Mouse (Mus musculus) embryonic fibroblast, embryonic 13.5 days (primary cell): ENCODE data around the gene Gm20422. TPM values are rescaled to one million over a fixed set of nuclear protein-coding genes. Genes with fewer than 3 reads are reported as not detected.

Experiments used
- H3K27ac ChIP-seq: 2 replicates; pipeline ENCODE4 v1.5.1; 2012; ENCODE audit warnings: low read length, control low read depth, inconsistent platforms; ENCODE audit not compliant: insufficient read depth
- H3K4me1 ChIP-seq: 2 replicates; pipeline ENCODE4 v1.6.1; 2011; ENCODE audit warnings: low read length; ENCODE audit not compliant: control insufficient read depth, insufficient read depth
- H3K4me3 ChIP-seq: 2 replicates; pipeline ENCODE4 v1.5.1; 2011; ENCODE audit warnings: mild to moderate bottlenecking, control low read depth, low read length; ENCODE audit not compliant: insufficient read depth
- CTCF ChIP-seq: IDR thresholded peaks from 2 replicates; pipeline ENCODE4 v1.5.1; 2011; ENCODE audit warnings: mild to moderate bottlenecking, control low read depth, low read length, moderate library complexity, borderline replicate concordance; ENCODE audit not compliant: insufficient read depth
- POLR2A ChIP-seq: IDR thresholded peaks from 2 replicates; pipeline ENCODE4 v1.6.1; 2011; ENCODE audit warnings: low read depth, mild to moderate bottlenecking, control low read depth, low read length, moderate library complexity
- polyA plus RNA-seq: library from polyadenylated mRNA; stranded (reverse); fragments of >200 nt; gene quantifications from 2 replicates; pipeline ENCODE4 v1.2.4, GENCODE M21; 2011; ENCODE audit warnings: low read depth; ENCODE audit not compliant: missing spikeins, insufficient read length

The Gm20422 gene
- polyA plus RNA-seq, 1 experiment = 1.3 TPM

DNA sequence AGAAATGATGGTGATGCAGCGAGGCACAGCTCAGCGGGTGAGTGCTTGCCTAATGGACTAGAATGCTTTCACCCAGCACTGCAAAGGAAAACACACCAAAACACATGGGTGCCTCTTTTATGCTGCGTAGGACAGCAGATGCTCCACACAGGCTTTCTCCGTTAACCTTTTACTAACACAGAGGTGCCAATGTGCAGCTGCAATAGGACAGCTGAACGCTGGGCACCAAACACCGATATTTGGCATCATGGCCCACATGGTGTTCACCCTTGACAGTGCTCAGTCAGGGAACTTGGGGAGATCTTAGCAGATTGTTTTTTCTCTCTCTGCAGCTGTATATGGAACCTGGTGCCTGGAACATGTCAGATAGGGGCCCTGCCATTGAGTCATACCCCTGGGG is 20.2 kb upstream of the Gm20422 start:
- Histone ChIP-seq H3K27ac (no peak overlapping the region), H3K4me1 (peaks cover 7% of the 10 kb centered on the region; the same call in 1 of the 2 replicates), H3K4me3 (no peak overlapping the region)
- TF ChIP-seq CTCF (no peak), POLR2A (no peak)

DNA sequence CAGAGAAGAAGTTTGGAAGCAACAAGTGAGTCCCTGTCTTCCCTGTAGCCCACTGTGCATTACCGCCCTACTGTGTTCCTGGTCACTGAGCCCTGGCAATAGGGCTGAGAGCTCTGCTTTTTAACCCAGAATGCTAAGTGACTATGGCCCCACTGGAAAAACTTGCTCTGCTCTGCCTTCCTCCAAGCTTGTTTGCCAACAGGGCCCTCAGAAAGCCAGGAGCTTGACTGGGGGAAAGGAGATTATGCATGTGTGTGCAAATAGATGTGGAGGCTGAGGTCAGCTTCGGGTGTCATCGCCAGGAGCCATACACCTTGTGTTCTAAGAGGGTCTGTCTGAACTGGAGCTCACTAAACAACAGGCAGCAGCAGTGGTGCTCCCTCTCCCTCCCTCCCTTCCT is 19.4 kb upstream of the Gm20422 start:
- Histone ChIP-seq H3K4me1 (peaks cover 7% of the 10 kb centered on the region; the same call in 1 of the 2 replicates), H3K27ac (no peak overlapping the region), H3K4me3 (no peak overlapping the region)
- TF ChIP-seq POLR2A (no peak), CTCF (no peak)

- peaks cover 7% of the 10 kb centered on the region; the same call in 1 of the 2 replicates for H3K4me1 ChIP-seq
- H3K4me3 ChIP-seq = no peak overlapping the region
- TF ChIP-seq POLR2A = no peak
- no peak overlapping the region for H3K27ac ChIP-seq
Measured at GRCm38 (mm10) chr8:69793666-69794065, 19.0 kb upstream of the Gm20422 start.

GRCm38 (mm10) chr8:69791415-69792068 is 16.9 kb upstream of the Gm20422 start:
- Histone ChIP-seq H3K4me3 (peak overlapping the region; percentile 86), H3K27ac (no peak overlapping the region), H3K4me1 (peaks cover 7% of the 10 kb centered on the region; the same call in 1 of the 2 replicates)
- TF ChIP-seq CTCF (no peak), POLR2A (no peak)

- H3K4me1 ChIP-seq = peaks cover 7% of the 10 kb centered on the region; the same call in 1 of the 2 replicates
- TF ChIP-seq POLR2A (peak; percentile 85), CTCF (no peak)
- H3K4me3 ChIP-seq = peak within 1 kb of the TSS; percentile 86
- H3K27ac ChIP-seq = peak within 1 kb of the TSS; percentile 55
Measured at GRCm38 (mm10) chr8:69790773-69791367, 16.2 kb upstream of the Gm20422 start, which contains the start of the genes Atp13a1 and Zfp866. Atp13a1 (plus strand) TSS chr8:69791163. Zfp866 (minus strand) TSS chr8:69791178.

DNA sequence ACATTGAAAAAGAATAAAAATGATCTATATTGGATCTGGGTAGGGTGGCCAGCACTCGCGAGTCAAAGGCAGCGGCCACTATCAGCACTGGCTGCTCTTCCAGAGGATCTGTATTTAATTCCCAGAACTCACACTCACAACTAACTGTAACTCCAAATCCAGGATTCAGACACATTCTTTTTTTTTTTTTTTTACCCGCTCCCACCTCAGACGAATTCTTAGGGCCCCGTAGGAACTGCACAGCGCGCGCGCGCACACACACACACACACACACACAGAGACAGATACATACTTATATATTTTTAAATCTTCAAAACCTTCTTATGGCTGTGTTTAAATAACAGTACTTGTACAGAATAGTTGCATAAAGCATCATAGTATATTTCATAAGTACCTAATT is 15.7 kb upstream of the Gm20422 start:
- no peak for TF ChIP-seq POLR2A
- TF ChIP-seq CTCF = no peak
- H3K27ac ChIP-seq = no peak overlapping the region
- peaks cover 7% of the 10 kb centered on the region; the same call in 1 of the 2 replicates for H3K4me1 ChIP-seq
- peak overlapping the region; percentile 86 for H3K4me3 ChIP-seq

- peaks cover 7% of the 10 kb centered on the region; the same call in 1 of the 2 replicates for H3K4me1 ChIP-seq
- H3K4me3 ChIP-seq = no peak overlapping the region
- TF ChIP-seq CTCF (no peak), POLR2A (no peak)
- no peak overlapping the region for H3K27ac ChIP-seq
Measured at GRCm38 (mm10) chr8:69789731-69790130, 15.0 kb upstream of the Gm20422 start.

DNA sequence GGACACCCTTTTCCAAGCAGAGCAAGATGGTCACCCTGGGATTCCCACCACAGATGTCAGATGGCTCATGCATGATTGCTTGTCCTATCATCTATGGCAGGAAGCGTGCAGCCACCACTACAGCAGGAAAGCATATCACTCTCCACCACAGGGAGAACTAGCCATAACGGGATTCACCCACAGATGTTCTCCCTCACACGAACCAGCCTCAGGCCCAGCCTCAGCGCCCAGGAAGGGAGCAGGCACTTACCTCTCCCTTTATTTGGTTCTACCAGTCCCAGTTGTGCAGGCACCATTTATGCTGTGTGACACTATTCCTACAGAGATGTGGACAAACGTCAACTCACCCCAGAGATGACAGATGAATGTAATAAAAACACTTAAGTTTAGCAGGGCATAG is 14.4 kb upstream of the Gm20422 start:
- no peak for TF ChIP-seq CTCF
- TF ChIP-seq POLR2A = no peak
- Histone ChIP-seq H3K27ac (no peak overlapping the region), H3K4me1 (peaks cover 7% of the 10 kb centered on the region; the same call in 1 of the 2 replicates), H3K4me3 (no peak overlapping the region)

DNA sequence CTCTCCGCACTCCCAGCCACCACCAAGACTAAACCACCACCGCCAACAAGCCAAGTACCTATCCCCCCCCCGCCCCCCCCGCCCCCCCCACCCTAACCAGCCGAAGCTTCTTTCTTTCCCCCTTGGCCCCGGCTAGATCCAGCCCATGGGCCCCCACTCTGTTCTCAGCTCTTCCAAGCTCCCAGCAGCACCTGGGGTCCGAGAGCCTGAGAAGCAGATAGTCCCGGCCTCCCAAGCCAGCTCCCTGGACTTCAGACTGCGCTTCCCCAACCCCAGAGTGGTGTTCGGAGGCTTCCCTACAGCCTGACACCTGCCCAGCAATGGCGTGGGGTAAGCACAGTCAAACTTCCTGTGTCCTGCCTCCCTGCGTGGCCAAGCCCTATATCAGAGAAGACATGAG is 2.4 kb upstream of the Gm20422 start:
- Histone ChIP-seq H3K4me3 (no peak overlapping the region), H3K27ac (no peak overlapping the region), H3K4me1 (0 out of 2 replicates have a peak, but pooled peaks cover 3% of the 10 kb centered on the region)
- no peak for TF ChIP-seq CTCF
- TF ChIP-seq POLR2A = no peak

DNA sequence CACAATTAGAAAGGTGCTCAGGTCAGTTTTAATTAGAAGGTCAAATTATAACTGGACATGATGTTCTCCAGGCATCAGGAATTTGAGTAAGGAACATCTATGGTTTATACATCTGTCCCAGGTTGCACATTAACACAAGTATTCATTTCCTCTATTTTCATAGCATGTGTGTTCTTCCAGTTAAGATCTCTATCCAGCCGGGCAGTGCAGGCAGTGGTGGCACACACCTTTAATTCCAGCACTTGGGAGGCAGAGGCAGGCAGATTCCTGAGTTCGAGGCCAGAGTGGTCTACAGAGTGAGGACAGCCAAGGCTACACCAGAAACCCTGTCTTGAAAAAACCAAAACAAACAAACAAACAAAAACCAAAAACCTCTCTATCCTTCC is 456 bp upstream of the Gm20422 start:
- no peak overlapping the region for H3K27ac ChIP-seq
- TF ChIP-seq POLR2A (no peak), CTCF (no peak)
- no peak overlapping the region for H3K4me3 ChIP-seq
- H3K4me1 ChIP-seq = 0 out of 2 replicates have a peak, but pooled peaks cover 3% of the 10 kb centered on the region
